Mouse (Mus musculus) lung, embryonic 15.5 days (tissue): ENCODE measurements around the gene Zbed6. TPM values are rescaled to one million over a fixed set of nuclear protein-coding genes. Genes with fewer than 3 reads are reported as not detected.
"Not testable (repeated sequence)": the region's sequence is repeated elsewhere in the genome, so short reads cannot be mapped to it uniquely, and the experiment has no call there.

ENCODE experiments used
- ATAC-seq: fragments of 200-750 bp; cut with Nextera tagmentation; 2 replicates; pipeline ENCODE4 v1.8.0; 2017; ENCODE audit warnings: moderate number of reproducible peaks, borderline replicate concordance; ENCODE audit not compliant: low FRiP score, low TSS enrichment; ENCODE audit errors: extremely low read depth
- H3K27ac ChIP-seq: fragments of 300-500 bp; sonication (generic); 2 replicates; pipeline ENCODE4 v1.5.1; 2015; ENCODE audit warnings: moderate library complexity, mild to moderate bottlenecking, inconsistent platforms
- H3K27me3 ChIP-seq: fragments of 300-500 bp; sonication (generic); 2 replicates; pipeline ENCODE4 v1.6.1; 2015; ENCODE audit warnings: inconsistent platforms
- H3K36me3 ChIP-seq: fragments of 300-500 bp; sonication (generic); 2 replicates; pipeline ENCODE4 v1.6.1; 2015; ENCODE audit warnings: inconsistent platforms
- H3K4me1 ChIP-seq: fragments of 300-500 bp; sonication (generic); 2 replicates; pipeline ENCODE4 v1.6.1; 2015; ENCODE audit warnings: inconsistent platforms
- H3K4me2 ChIP-seq: fragments of 300-500 bp; sonication (generic); 2 replicates; pipeline ENCODE4 v1.6.1; 2015; ENCODE audit warnings: inconsistent platforms, mild to moderate bottlenecking, moderate library complexity
- H3K4me3 ChIP-seq: fragments of 300-500 bp; sonication (generic); 2 replicates; pipeline ENCODE4 v1.5.1; 2015; ENCODE audit warnings: mild to moderate bottlenecking, inconsistent platforms
- H3K9ac ChIP-seq: fragments of 300-500 bp; sonication (generic); 2 replicates; pipeline ENCODE4 v1.6.1; 2015; ENCODE audit warnings: inconsistent platforms
- H3K9me3 ChIP-seq: fragments of 300-500 bp; sonication (generic); 2 replicates; pipeline ENCODE4 v1.6.1; 2016; ENCODE audit warnings: inconsistent platforms
- WGBS: fragments of 180-500 bp; shearing (Covaris S2); methylation state at CpG from one replicate; pipeline ENCODE4 v1.1.7; 2015; 5-methylcytosine and 5-hydroxymethylcytosine counted together
- polyA plus RNA-seq: library from polyadenylated mRNA; unstranded; fragments of >200 nt; fragmentation: Nextera tagmentation; extraction: Ambion mirVana; gene quantifications from 2 replicates; pipeline ENCODE4 v1.2.1, GENCODE M21; 2015

Gene Zbed6
- polyA plus RNA-seq, 1 experiment from 2014 or later, result not detected

- 55% methylated on average over 10 of the region's 10 CpGs for WGBS
- Histone ChIP-seq H3K27me3 (no peaks in the 10 kb centered on the region), H3K27ac (peak overlapping the region; percentile 29; the same call in 1 of the 2 replicates), H3K4me3 (no peak overlapping the region), H3K9ac (no peak overlapping the region), H3K4me2 (no peak overlapping the region), H3K9me3 (no peaks in the 10 kb centered on the region), H3K4me1 (peaks cover 5% of the 10 kb centered on the region), H3K36me3 (no peaks in the 10 kb centered on the region)
- peak; percentile 72 for ATAC-seq
Measured at GRCm38 (mm10) chr1:133685749-133686519, 25.2 kb upstream of the Zbed6 start.

GRCm38 (mm10) chr1:133671801-133672200 is 11.1 kb upstream of the Zbed6 start:
- H3K27me3 ChIP-seq, result no peaks in the 10 kb centered on the region
- H3K4me1 ChIP-seq, result no peaks in the 10 kb centered on the region
- H3K9me3 ChIP-seq, result no peaks in the 10 kb centered on the region
- WGBS, result 57% methylated on average over 3 of the region's 3 CpGs
- H3K9ac ChIP-seq, result no peak overlapping the region
- H3K27ac ChIP-seq, result no peak overlapping the region
- no peak for ATAC-seq
- no peak overlapping the region for H3K4me3 ChIP-seq
- H3K4me2 ChIP-seq, result no peak overlapping the region
- H3K36me3 ChIP-seq, result no peaks in the 10 kb centered on the region

- no peak overlapping the region for H3K4me2 ChIP-seq
- no peaks in the 10 kb centered on the region for H3K9me3 ChIP-seq
- ATAC-seq, result no peak
- H3K27ac ChIP-seq, result no peak overlapping the region
- WGBS, result 86% methylated on average over 3 of the region's 3 CpGs
- H3K9ac ChIP-seq, result no peak overlapping the region
- no peak overlapping the region for H3K4me3 ChIP-seq
- no peaks in the 10 kb centered on the region for H3K36me3 ChIP-seq
- no peaks in the 10 kb centered on the region for H3K4me1 ChIP-seq
- no peaks in the 10 kb centered on the region for H3K27me3 ChIP-seq
Measured at GRCm38 (mm10) chr1:133671266-133671665, 10.6 kb upstream of the Zbed6 start.

- Histone ChIP-seq H3K4me1 (no peaks in the 10 kb centered on the region), H3K4me2 (no peak overlapping the region), H3K27ac (no peak overlapping the region), H3K4me3 (no peak overlapping the region), H3K27me3 (no peaks in the 10 kb centered on the region), H3K36me3 (no peaks in the 10 kb centered on the region), H3K9ac (no peak overlapping the region), H3K9me3 (no peaks in the 10 kb centered on the region)
- ATAC-seq, result no peak
- 70% methylated on average over 6 of the region's 6 CpGs for WGBS
Measured at GRCm38 (mm10) chr1:133670776-133671175, 10.1 kb upstream of the Zbed6 start.

- Histone ChIP-seq H3K4me3 (no peak overlapping the region), H3K4me1 (no peaks in the 10 kb centered on the region), H3K4me2 (no peak overlapping the region), H3K36me3 (no peaks in the 10 kb centered on the region), H3K9me3 (no peaks in the 10 kb centered on the region), H3K27ac (no peak overlapping the region), H3K9ac (no peak overlapping the region), H3K27me3 (no peaks in the 10 kb centered on the region)
- ATAC-seq, result no peak
- 75% methylated on average over 12 of the region's 12 CpGs for WGBS
Measured at GRCm38 (mm10) chr1:133670190-133670589, 9.5 kb upstream of the Zbed6 start.

- H3K4me2 ChIP-seq, result no peak overlapping the region
- no peak for ATAC-seq
- H3K4me3 ChIP-seq, result no peak overlapping the region
- no peaks in the 10 kb centered on the region for H3K27me3 ChIP-seq
- 73% methylated on average over 3 of the region's 3 CpGs for WGBS
- H3K4me1 ChIP-seq, result no peaks in the 10 kb centered on the region
- H3K9ac ChIP-seq, result no peak overlapping the region
- H3K36me3 ChIP-seq, result no peaks in the 10 kb centered on the region
- no peak overlapping the region for H3K27ac ChIP-seq
- no peaks in the 10 kb centered on the region for H3K9me3 ChIP-seq
Measured at GRCm38 (mm10) chr1:133668618-133669017, 7.9 kb upstream of the Zbed6 start.

- Histone ChIP-seq H3K9ac (no peak overlapping the region), H3K4me2 (no peak overlapping the region), H3K9me3 (no peaks in the 10 kb centered on the region), H3K36me3 (no peaks in the 10 kb centered on the region), H3K4me1 (no peaks in the 10 kb centered on the region), H3K27ac (no peak overlapping the region), H3K27me3 (no peaks in the 10 kb centered on the region), H3K4me3 (no peak overlapping the region)
- no peak for ATAC-seq
- 48% methylated on average over 7 of the region's 7 CpGs for WGBS
Measured at GRCm38 (mm10) chr1:133667721-133668120, 7.0 kb upstream of the Zbed6 start.

- H3K9me3 ChIP-seq, H3K4me2 ChIP-seq, H3K4me1 ChIP-seq, H3K4me3 ChIP-seq, H3K27me3 ChIP-seq, ATAC-seq, H3K9ac ChIP-seq, H3K36me3 ChIP-seq, H3K27ac ChIP-seq: not testable (repeated sequence)
- 81% methylated on average over 8 of the region's 8 CpGs for WGBS
Measured at GRCm38 (mm10) chr1:133665713-133666112, 5.0 kb upstream of the Zbed6 start.

- H3K27me3 ChIP-seq, result no peaks in the 10 kb centered on the region
- no peak overlapping the region for H3K4me3 ChIP-seq
- no peak overlapping the region for H3K4me2 ChIP-seq
- H3K9ac ChIP-seq, result no peak overlapping the region
- H3K4me1 ChIP-seq, result peaks cover 7% of the 10 kb centered on the region
- 67% methylated on average over 11 of the region's 11 CpGs for WGBS
- ATAC-seq, result no peak
- H3K9me3 ChIP-seq, result no peaks in the 10 kb centered on the region
- no peak overlapping the region for H3K27ac ChIP-seq
- 0 out of 2 replicates have a peak, but pooled peaks cover 2% of the 10 kb centered on the region for H3K36me3 ChIP-seq
Measured at GRCm38 (mm10) chr1:133664203-133664970, 3.7 kb upstream of the Zbed6 start.

GRCm38 (mm10) chr1:133663427-133663826 is 2.7 kb upstream of the Zbed6 start:
- Histone ChIP-seq H3K9me3 (no peaks in the 10 kb centered on the region), H3K4me1 (peaks cover 16% of the 10 kb centered on the region), H3K36me3 (peaks cover 10% of the 10 kb centered on the region; the same call in 1 of the 2 replicates), H3K27ac (0 out of 2 replicates have a peak overlapping the region, but pooled peaks have one; percentile 1), H3K27me3 (no peaks in the 10 kb centered on the region), H3K9ac (no peak overlapping the region), H3K4me3 (no peak overlapping the region), H3K4me2 (no peak overlapping the region)
- no peak for ATAC-seq
- 59% methylated on average over 4 of the region's 4 CpGs for WGBS

- ATAC-seq, result no peak
- 91% methylated on average over 7 of the region's 7 CpGs for WGBS
- Histone ChIP-seq H3K4me2 (no peak overlapping the region), H3K4me1 (peaks cover 21% of the 10 kb centered on the region), H3K36me3 (peaks cover 13% of the 10 kb centered on the region), H3K9ac (no peak overlapping the region), H3K9me3 (no peaks in the 10 kb centered on the region), H3K27ac (0 out of 2 replicates have a peak overlapping the region, but pooled peaks have one; percentile 1), H3K27me3 (no peaks in the 10 kb centered on the region), H3K4me3 (no peak overlapping the region)
Measured at GRCm38 (mm10) chr1:133662941-133663340, 2.3 kb upstream of the Zbed6 start.
